Mouse (Mus musculus): ENCODE data around the gene Arntl. TPM values are rescaled to one million over a fixed set of nuclear protein-coding genes. Genes with fewer than 3 reads are reported as not detected.

The Arntl gene
- total and polyA plus RNA-seq, 3 experiments, result 2.6 to 4.6 (median 3.3) TPM

GRCm38 (mm10) chr7:113238365-113238764 is 31.1 kb downstream of the Arntl start:
- Histone ChIP-seq H3K9me3 (replicated peaks; ENCODE audit: low read length) (no peaks in the 10 kb centered on the region), H3K4me1 (ENCODE audit: control insufficient read depth in 1 of 2, insufficient read depth in 2 of 2) (peaks cover 12 to 43% of the 10 kb centered on the region in 2 experiments; a peak in 3 of 4 replicates), H3K9ac (ENCODE audit: insufficient read depth, low read depth) (no peak overlapping the region), H3K79me2 (replicated peaks; ENCODE audit: control insufficient read depth, extremely low read depth, insufficient read depth, poor library complexity, severe bottlenecking) (no peaks in the 10 kb centered on the region), H3K4me2 (ENCODE audit: insufficient read depth, low read depth, poor library complexity, severe bottlenecking) (no peak overlapping the region), H3K4me3 (replicated peaks in 1 of 3; ENCODE audit: low read depth in 2 of 3, low read length in 2 of 3, poor library complexity in 1 of 3) (no peak overlapping the region), H3K36me3 (replicated peaks in 1 of 2; ENCODE audit: control insufficient read depth in 1 of 2, insufficient read depth in 1 of 2, low read length in 1 of 2) (peaks cover 2 to 13% of the 10 kb centered on the region in 2 experiments), H3K27ac (ENCODE audit: insufficient read depth, low read depth) (no peak overlapping the region), H3K27me3 (replicated peaks) (no peaks in the 10 kb centered on the region)
- in situ Hi-C loops (cut with MboI; ENCODE audit: low pct_ligation_motif_present, low pct_unique_long_range_greater_than_20kb, low sequenced_read_pairs), result no loop called here
- DNase-seq (ENCODE audit: extremely low read depth), result no peak
- TF ChIP-seq SMC3 (IDR thresholded peaks at IDR 0.05; ENCODE audit: low read depth, low read length) (peak; percentile 18; the same call in 1 of the 2 replicates), ZKSCAN1 (IDR thresholded peaks at IDR 0.05; ENCODE audit: borderline replicate concordance, low read depth, low read length) (no peak), CHD2 (IDR thresholded peaks at IDR 0.05; ENCODE audit: low read length) (no peak), JUN (IDR thresholded peaks at IDR 0.05; ENCODE audit: insufficient read depth, low read depth, low read length) (no peak), USF2 (conservative IDR thresholded peaks at IDR 0.05; ENCODE audit: low read depth, low read length) (no peak), RAD21 (IDR thresholded peaks at IDR 0.05; ENCODE audit: low read depth, low read length) (peak; percentile 36), CTCF (conservative IDR thresholded peaks at IDR 0.05 in 1 of 2, IDR thresholded peaks at IDR 0.05 in 1 of 2; ENCODE audit: low read depth in 2 of 2, low read length in 2 of 2) (peak in 1 of 2 experiments; percentile 44; a peak in 2 of 4 replicates), NELFE (IDR thresholded peaks at IDR 0.05; ENCODE audit: low read depth, low read length) (no peak)
- dilution Hi-C loops (cut with MboI; ENCODE audit: extremely low pct_ligation_motif_present, extremely low pct_unique_long_range_greater_than_20kb, low sequenced_read_pairs), result no loop called here

GRCm38 (mm10) chr7:113239448-113240130 is 32.3 kb downstream of the Arntl start:
- H3K9me3 ChIP-seq (replicated peaks; ENCODE audit: low read length), result no peaks in the 10 kb centered on the region
- H3K27me3 ChIP-seq (replicated peaks), result no peaks in the 10 kb centered on the region
- in situ Hi-C loops (cut with MboI; ENCODE audit: low pct_ligation_motif_present, low pct_unique_long_range_greater_than_20kb, low sequenced_read_pairs) (no loop called here), dilution Hi-C loops (cut with MboI; ENCODE audit: extremely low pct_ligation_motif_present, extremely low pct_unique_long_range_greater_than_20kb, low sequenced_read_pairs) (no loop called here)
- H3K27ac ChIP-seq (ENCODE audit: insufficient read depth, low read depth), result no peak overlapping the region
- no peak overlapping the region for H3K9ac ChIP-seq (ENCODE audit: insufficient read depth, low read depth)
- H3K4me3 ChIP-seq (replicated peaks in 1 of 3; ENCODE audit: low read depth in 2 of 3, low read length in 2 of 3, poor library complexity in 1 of 3), result no peak overlapping the region
- peaks cover 2 to 13% of the 10 kb centered on the region in 2 experiments for H3K36me3 ChIP-seq (replicated peaks in 1 of 2; ENCODE audit: control insufficient read depth in 1 of 2, insufficient read depth in 1 of 2, low read length in 1 of 2)
- TF ChIP-seq IRF4 (IDR thresholded peaks at IDR 0.05; ENCODE audit: low read depth, low read length), result no peak
- TF ChIP-seq MAX (IDR thresholded peaks at IDR 0.05; ENCODE audit: low read length), result no peak
- no peak for TF ChIP-seq SMC3 (IDR thresholded peaks at IDR 0.05; ENCODE audit: low read depth, low read length)
- no peak for TF ChIP-seq ETS1 (conservative IDR thresholded peaks at IDR 0.05; ENCODE audit: low read depth, low read length)
- no peak for TF ChIP-seq RCOR1 (conservative IDR thresholded peaks at IDR 0.05; ENCODE audit: low read depth, low read length)
- no peak for TF ChIP-seq JUND (conservative IDR thresholded peaks at IDR 0.05; ENCODE audit: low read depth, low read length)
- no peak for TF ChIP-seq TBP (conservative IDR thresholded peaks at IDR 0.05; ENCODE audit: low read depth, low read length)
- no peak for TF ChIP-seq POLR2AphosphoS2 (IDR thresholded peaks at IDR 0.05; ENCODE audit: low read depth, low read length)
- no peak overlapping the region for H3K4me2 ChIP-seq (ENCODE audit: insufficient read depth, low read depth, poor library complexity, severe bottlenecking)
- H3K79me2 ChIP-seq (replicated peaks; ENCODE audit: control insufficient read depth, extremely low read depth, insufficient read depth, poor library complexity, severe bottlenecking), result no peaks in the 10 kb centered on the region
- DNase-seq (ENCODE audit: extremely low read depth), result no peak
- peaks cover 12 to 50% of the 10 kb centered on the region in 2 experiments; a peak in 3 of 4 replicates for H3K4me1 ChIP-seq (ENCODE audit: control insufficient read depth in 1 of 2, insufficient read depth in 2 of 2)
